Mouse (Mus musculus): ENCODE data around the gene Cox5a.

The Cox5a gene

GRCm38 (mm10) chr9:57562896-57563372 lies 41.9 kb downstream of the Cox5a start:
- no peak for DNase-seq (ENCODE audit: low spot score)

- no peak for DNase-seq (ENCODE audit: low spot score)
These were observed 43.5 kb downstream of the Cox5a start for GRCm38 (mm10) chr9:57564609-57565008.

GRCm38 (mm10) chr9:57565741-57566221 lies 44.7 kb downstream of the Cox5a start:
- DNase-seq (ENCODE audit: low spot score): no peak

GRCm38 (mm10) chr9:57566846-57567245 lies 45.8 kb downstream of the Cox5a start:
- no peak for DNase-seq (ENCODE audit: low spot score)

GRCm38 (mm10) chr9:57568500-57568899 lies 47.4 kb downstream of the Cox5a start:
- DNase-seq (ENCODE audit: low spot score): no peak

GRCm38 (mm10) chr9:57574397-57574796 lies 53.3 kb downstream of the Cox5a start:
- no peak for DNase-seq (ENCODE audit: low spot score)

GRCm38 (mm10) chr9:57575577-57575976 lies 54.5 kb downstream of the Cox5a start:
- DNase-seq (ENCODE audit: low spot score): no peak

- DNase-seq (ENCODE audit: low spot score): no peak
These were observed 56.2 kb downstream of the Cox5a start for GRCm38 (mm10) chr9:57577144-57577849.

Data from yolk sac, embryonic 10.5 days (tissue).